Mouse (Mus musculus) lung, embryonic 16.5 days (tissue): ENCODE measurements around the gene Rgsl1. TPM values are rescaled to one million over a fixed set of nuclear protein-coding genes. Genes with fewer than 3 reads are reported as not detected.
A peak's percentile ranks its signal among the peaks of the same experiment; 100 is the strongest.

Source experiments
- ATAC-seq: fragments of 200-750 bp; cut with Nextera tagmentation; 2 replicates; pipeline ENCODE4 v1.8.0; 2017; ENCODE audit warnings: low read depth, mild to moderate bottlenecking, moderate library complexity
- H3K27ac ChIP-seq: fragments of 300-500 bp; sonication (generic); 2 replicates; pipeline ENCODE4 v1.5.1; 2014; ENCODE audit warnings: mild to moderate bottlenecking, control low read depth, low read length
- H3K27me3 ChIP-seq: fragments of 300-500 bp; sonication (generic); 2 replicates; pipeline ENCODE4 v1.6.1; 2014; ENCODE audit warnings: low read depth, low read length, mixed read lengths; ENCODE audit not compliant: control insufficient read depth, insufficient read depth
- H3K36me3 ChIP-seq: fragments of 300-500 bp; sonication (generic); 2 replicates; pipeline ENCODE4 v1.6.1; 2014; ENCODE audit warnings: low read length; ENCODE audit not compliant: control insufficient read depth, insufficient read depth
- H3K4me1 ChIP-seq: fragments of 300-500 bp; sonication (generic); replicated peaks from 2 replicates; pipeline ENCODE4 v1.6.1; 2014; ENCODE audit warnings: low read length, mixed read lengths; ENCODE audit not compliant: control insufficient read depth, insufficient read depth
- H3K4me2 ChIP-seq: fragments of 300-500 bp; sonication (generic); 2 replicates; pipeline ENCODE4 v1.6.1; 2014; ENCODE audit warnings: low read depth, low read length, control low read depth
- H3K4me3 ChIP-seq: fragments of 300-500 bp; sonication (generic); 2 replicates; pipeline ENCODE4 v1.5.1; 2014; ENCODE audit warnings: mild to moderate bottlenecking, low read length, control low read depth
- H3K9ac ChIP-seq: fragments of 300-500 bp; sonication (generic); 2 replicates; pipeline ENCODE4 v1.6.1; 2014; ENCODE audit warnings: low read length, control low read depth
- H3K9me3 ChIP-seq: fragments of 300-500 bp; sonication (generic); 2 replicates; pipeline ENCODE4 v1.6.1; 2016; ENCODE audit warnings: low read length; ENCODE audit not compliant: control insufficient read depth
- WGBS: fragments of 180-500 bp; shearing (Covaris S2); extraction: QIAGEN DNeasy Blood & Tissue Kit; methylation state at CpG from one replicate; pipeline ENCODE4 v1.1.7; 2014; 5-methylcytosine and 5-hydroxymethylcytosine counted together
- polyA plus RNA-seq: library from polyadenylated mRNA; unstranded; fragments of >200 nt; fragmentation: Nextera tagmentation; extraction: Ambion mirVana; gene quantifications from 2 replicates; pipeline ENCODE4 v1.2.1, GENCODE M21; 2015

Gene Rgsl1
- polyA plus RNA-seq, 1 experiment from 2014 or later = not detected

GRCm38 (mm10) chr1:153739437-153740015 is 104.4 kb downstream of the Rgsl1 start:
- Histone ChIP-seq H3K9ac (no peak overlapping the region; the same call in 1 of the 2 replicates), H3K27ac (no peak overlapping the region), H3K27me3 (peaks cover 37% of the 10 kb centered on the region), H3K4me1 (peaks cover 3% of the 10 kb centered on the region), H3K9me3 (no peaks in the 10 kb centered on the region), H3K36me3 (no peaks in the 10 kb centered on the region), H3K4me2 (peak overlapping the region; percentile 73), H3K4me3 (peak overlapping the region; percentile 46)
- WGBS = 14% methylated on average over 13 of the region's 13 CpGs
- no peak for ATAC-seq

GRCm38 (mm10) chr1:153737101-153738085 is 106.5 kb downstream of the Rgsl1 start:
- WGBS = 47% methylated on average over 9 of the region's 9 CpGs
- H3K4me2 ChIP-seq = no peak overlapping the region
- H3K4me3 ChIP-seq = no peak overlapping the region
- no peak overlapping the region for H3K9ac ChIP-seq
- H3K4me1 ChIP-seq = peaks cover 8% of the 10 kb centered on the region
- no peaks in the 10 kb centered on the region for H3K36me3 ChIP-seq
- no peak for ATAC-seq
- no peaks in the 10 kb centered on the region for H3K9me3 ChIP-seq
- H3K27me3 ChIP-seq = peaks cover 37% of the 10 kb centered on the region
- H3K27ac ChIP-seq = no peak overlapping the region

GRCm38 (mm10) chr1:153736096-153736495 is 107.8 kb downstream of the Rgsl1 start:
- 50% methylated on average over 6 of the region's 6 CpGs for WGBS
- no peak for ATAC-seq
- Histone ChIP-seq H3K4me3 (no peak overlapping the region), H3K27me3 (peaks cover 33% of the 10 kb centered on the region), H3K4me1 (peaks cover 8% of the 10 kb centered on the region), H3K4me2 (no peak overlapping the region), H3K36me3 (no peaks in the 10 kb centered on the region), H3K27ac (no peak overlapping the region), H3K9me3 (no peaks in the 10 kb centered on the region), H3K9ac (no peak overlapping the region)

GRCm38 (mm10) chr1:153734866-153735265 is 109.1 kb downstream of the Rgsl1 start:
- H3K9ac ChIP-seq = no peak overlapping the region
- peaks cover 5% of the 10 kb centered on the region; the same call in 1 of the 2 replicates for H3K4me1 ChIP-seq
- H3K4me2 ChIP-seq = no peak overlapping the region
- no peak overlapping the region for H3K4me3 ChIP-seq
- no peak for ATAC-seq
- H3K36me3 ChIP-seq = no peaks in the 10 kb centered on the region
- no peaks in the 10 kb centered on the region for H3K9me3 ChIP-seq
- H3K27ac ChIP-seq = no peak overlapping the region
- peaks cover 25% of the 10 kb centered on the region for H3K27me3 ChIP-seq
- 54% methylated on average over 4 of the region's 4 CpGs for WGBS

- H3K4me1 ChIP-seq = peaks cover 5% of the 10 kb centered on the region; the same call in 1 of the 2 replicates
- no peak overlapping the region for H3K4me3 ChIP-seq
- WGBS = 38% methylated on average over 7 of the region's 9 CpGs
- H3K4me2 ChIP-seq = no peak overlapping the region
- H3K36me3 ChIP-seq = no peaks in the 10 kb centered on the region
- H3K27me3 ChIP-seq = peaks cover 8% of the 10 kb centered on the region
- no peak overlapping the region for H3K9ac ChIP-seq
- no peak overlapping the region for H3K27ac ChIP-seq
- no peak for ATAC-seq
- no peaks in the 10 kb centered on the region for H3K9me3 ChIP-seq
Measured at GRCm38 (mm10) chr1:153733181-153733580, 110.8 kb downstream of the Rgsl1 start.

- H3K36me3 ChIP-seq = no peaks in the 10 kb centered on the region
- 28% methylated on average over 3 of the region's 3 CpGs for WGBS
- H3K4me1 ChIP-seq = peaks cover 5% of the 10 kb centered on the region; the same call in 1 of the 2 replicates
- 0 out of 2 replicates have a peak, but pooled peaks have one; percentile 28 for ATAC-seq
- H3K4me3 ChIP-seq = no peak overlapping the region
- H3K9me3 ChIP-seq = no peaks in the 10 kb centered on the region
- H3K9ac ChIP-seq = no peak overlapping the region
- no peak overlapping the region for H3K27ac ChIP-seq
- H3K4me2 ChIP-seq = no peak overlapping the region
- H3K27me3 ChIP-seq = no peaks in the 10 kb centered on the region
Measured at GRCm38 (mm10) chr1:153730671-153731070, 113.3 kb downstream of the Rgsl1 start.

GRCm38 (mm10) chr1:153729806-153730205 is 114.1 kb downstream of the Rgsl1 start:
- ATAC-seq = no peak

More at GRCm38 (mm10) chr1:153729806-153730205, 114.1 kb downstream of the Rgsl1 start:
- Histone ChIP-seq H3K9me3 (no peaks in the 10 kb centered on the region), H3K36me3 (no peaks in the 10 kb centered on the region), H3K9ac (no peak overlapping the region), H3K4me3 (no peak overlapping the region), H3K27me3 (no peaks in the 10 kb centered on the region), H3K4me2 (no peak overlapping the region), H3K4me1 (peaks cover 5% of the 10 kb centered on the region; the same call in 1 of the 2 replicates), H3K27ac (no peak overlapping the region)
- 54% methylated on average over 2 of the region's 2 CpGs for WGBS
